Mouse (Mus musculus) activated CD4-positive, CD25-positive, alpha-beta regulatory T cell, adult 4 months (primary cell): ENCODE data around the gene Amhr2. TPM values are rescaled to one million over a fixed set of nuclear protein-coding genes. Genes with fewer than 3 reads are reported as not detected.

Experiments
- ATAC-seq: one replicate; pipeline ENCODE4 v1.8.0; 2017
- polyA plus RNA-seq, 2 experiments: library from polyadenylated mRNA; unstranded; fragments of 100-300 nt; shearing (Covaris generic); gene quantifications; one replicate each; pipeline ENCODE4 v1.2.1; 2017

Amhr2 gene
- not detected for polyA plus RNA-seq

DNA sequence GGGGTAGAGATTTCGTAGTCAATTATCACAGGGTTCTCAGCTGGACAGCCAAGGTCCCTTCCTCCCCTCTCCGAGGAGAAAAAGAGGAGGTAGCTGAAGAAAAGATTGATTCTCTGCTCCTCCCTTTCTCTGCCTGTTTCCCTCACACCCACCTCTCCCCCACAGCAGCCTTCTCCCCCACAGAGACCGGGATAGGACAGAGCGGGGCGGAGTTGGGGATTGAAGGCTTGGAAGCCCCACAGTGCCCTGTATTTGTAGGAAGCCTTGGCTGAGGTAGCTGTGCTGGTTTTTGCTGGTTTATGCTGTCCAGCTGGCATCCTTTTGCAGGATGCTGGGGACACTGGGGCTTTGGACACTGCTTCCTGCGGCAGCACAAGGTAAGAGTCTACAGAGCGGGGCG lies at the start of gene Amhr2:
TSS of gene Amhr2 (plus strand) at position 222 of the 400 bp plus-strand sequence.
- no peak for ATAC-seq

GRCm38 (mm10) chr15:102398629-102399028 lies 46.5 kb upstream of the Amhr2 start:
- ATAC-seq = no peak

GRCm38 (mm10) chr15:102399229-102400221 lies 45.6 kb upstream of the Amhr2 start:
- peak; percentile 77 for ATAC-seq

- no peak for ATAC-seq
Measured at GRCm38 (mm10) chr15:102400476-102401045, 44.6 kb upstream of the Amhr2 start.

DNA sequence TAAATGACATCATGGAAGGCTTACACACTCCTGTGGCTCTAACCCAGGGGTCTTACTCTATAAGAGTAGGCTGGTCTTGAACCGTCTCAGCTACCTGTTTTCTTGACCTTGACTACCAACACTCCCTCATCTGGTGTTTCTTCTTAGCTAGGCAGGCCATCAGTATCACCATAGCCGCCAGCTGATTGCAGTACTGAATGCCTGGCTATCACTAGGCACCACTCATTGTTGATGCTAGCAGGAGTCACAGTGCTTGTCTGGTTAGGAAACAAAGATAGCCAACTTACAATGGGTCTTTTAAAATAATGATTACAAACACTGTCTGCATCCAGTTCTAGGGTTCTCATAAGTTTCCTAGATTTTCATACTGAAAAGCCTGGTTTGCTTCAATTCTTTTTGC lies 43.9 kb upstream of the Amhr2 start:
- no peak for ATAC-seq

- no peak for ATAC-seq
Measured at GRCm38 (mm10) chr15:102402210-102402609, 43.0 kb upstream of the Amhr2 start.

DNA sequence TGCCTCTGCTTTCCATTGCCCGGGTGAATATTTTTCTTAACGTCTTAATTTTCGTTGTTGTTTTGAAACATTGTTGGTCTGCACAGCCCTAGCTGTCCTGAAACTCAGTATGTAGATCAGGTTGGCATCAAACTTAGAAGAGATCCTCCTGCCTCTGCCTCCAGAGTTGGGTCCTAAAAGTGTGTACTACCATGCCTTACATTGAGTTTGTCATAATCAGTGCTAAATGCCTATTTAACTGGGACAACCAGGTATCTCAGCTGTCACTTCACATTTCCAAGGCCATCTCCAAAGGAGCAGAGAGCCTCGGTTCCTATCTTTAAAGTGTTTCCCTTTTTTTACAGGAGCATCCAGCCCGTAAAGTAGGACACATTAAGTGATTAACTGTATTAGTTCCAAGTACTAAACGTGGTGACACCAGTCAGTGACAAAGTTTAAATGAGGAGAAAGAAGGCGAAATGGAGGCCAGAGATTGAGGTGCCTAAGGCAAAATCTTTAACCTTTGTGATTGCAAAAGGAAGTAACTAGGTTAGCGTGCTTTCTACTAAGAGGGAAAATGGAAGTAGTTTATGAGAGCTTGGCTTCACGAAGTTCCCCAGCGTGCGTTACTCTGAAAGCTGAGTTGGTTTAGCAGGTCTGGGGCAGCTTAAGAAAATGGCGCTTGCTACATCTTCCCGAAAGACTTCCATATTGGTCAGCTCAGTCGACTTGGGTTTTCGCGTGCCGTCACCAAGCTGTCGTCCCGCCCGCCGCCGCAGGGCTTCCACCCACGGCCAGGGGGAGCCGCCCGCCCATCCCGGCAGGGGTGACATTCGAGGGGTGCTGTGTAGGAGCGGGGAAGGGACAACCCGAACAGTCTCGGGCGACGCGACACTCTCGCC lies 40.3 kb upstream of the Amhr2 start:
- ATAC-seq = peak; percentile 23

- peak; percentile 83 for ATAC-seq
Measured at GRCm38 (mm10) chr15:102405489-102406195, 39.5 kb upstream of the Amhr2 start, which contains the start of gene Sp1. Sp1 (plus strand) TSS chr15:102406143.

GRCm38 (mm10) chr15:102406196-102406911 lies 38.8 kb upstream of the Amhr2 start:
- ATAC-seq = no peak

DNA sequence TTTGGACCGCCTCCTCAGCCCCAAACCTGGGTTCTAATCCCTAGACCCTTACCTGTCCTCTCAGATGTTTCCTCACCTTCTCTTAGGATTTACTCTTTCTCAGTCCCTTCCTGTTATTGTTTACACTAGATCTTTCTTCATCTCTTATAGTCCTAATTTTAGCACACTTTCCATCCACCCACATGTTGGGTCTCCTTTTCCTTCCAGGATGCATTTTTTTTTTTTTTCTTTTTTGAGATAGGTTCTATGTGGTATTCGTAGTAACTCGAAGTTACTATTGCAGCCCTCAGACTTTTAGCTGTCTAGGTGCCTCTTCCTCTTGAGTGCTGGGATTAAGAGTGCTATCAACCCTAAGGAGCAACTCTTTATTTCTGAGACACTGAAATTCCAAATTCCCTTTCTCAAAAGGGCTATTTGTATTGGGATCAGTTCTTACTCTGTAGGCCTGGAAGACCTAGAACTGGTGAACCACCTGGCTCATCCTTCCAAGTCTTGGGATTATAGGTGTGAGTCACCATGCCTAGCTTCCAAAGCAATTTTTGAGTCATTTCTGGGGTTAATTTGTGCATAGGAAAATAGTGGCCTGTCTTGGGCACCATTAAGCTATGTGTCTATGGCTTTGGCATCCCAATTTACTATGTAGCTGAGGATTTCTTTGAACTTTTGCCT lies 38.1 kb upstream of the Amhr2 start:
- no peak for ATAC-seq

- no peak for ATAC-seq
Measured at GRCm38 (mm10) chr15:102407681-102408557, 37.2 kb upstream of the Amhr2 start.

DNA sequence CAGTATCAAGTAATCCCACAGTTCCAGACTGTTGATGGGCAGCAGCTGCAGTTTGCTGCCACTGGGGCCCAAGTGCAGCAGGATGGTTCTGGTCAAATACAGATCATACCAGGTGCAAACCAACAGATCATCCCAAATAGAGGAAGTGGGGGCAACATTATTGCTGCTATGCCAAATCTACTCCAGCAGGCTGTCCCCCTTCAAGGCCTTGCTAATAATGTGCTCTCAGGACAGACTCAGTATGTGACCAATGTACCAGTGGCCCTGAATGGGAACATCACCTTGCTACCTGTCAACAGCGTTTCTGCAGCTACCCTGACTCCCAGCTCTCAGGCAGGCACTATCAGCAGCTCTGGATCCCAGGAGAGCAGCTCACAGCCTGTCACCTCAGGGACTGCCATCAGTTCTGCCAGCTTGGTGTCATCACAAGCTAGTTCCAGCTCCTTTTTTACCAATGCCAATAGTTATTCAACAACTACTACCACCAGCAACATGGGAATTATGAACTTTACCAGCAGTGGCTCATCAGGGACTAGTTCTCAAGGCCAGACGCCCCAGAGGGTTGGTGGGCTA lies 36.5 kb upstream of the Amhr2 start:
- ATAC-seq = no peak

DNA sequence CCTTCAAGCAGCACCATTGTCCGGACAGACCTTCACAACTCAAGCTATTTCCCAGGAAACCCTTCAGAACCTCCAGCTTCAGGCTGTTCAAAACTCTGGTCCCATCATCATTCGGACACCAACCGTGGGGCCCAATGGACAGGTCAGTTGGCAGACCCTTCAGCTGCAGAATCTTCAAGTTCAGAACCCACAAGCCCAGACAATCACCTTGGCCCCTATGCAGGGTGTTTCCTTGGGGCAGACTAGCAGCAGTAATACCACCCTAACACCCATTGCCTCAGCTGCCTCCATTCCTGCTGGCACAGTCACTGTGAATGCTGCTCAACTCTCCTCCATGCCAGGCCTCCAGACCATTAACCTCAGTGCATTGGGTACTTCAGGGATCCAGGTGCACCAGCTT lies 35.9 kb upstream of the Amhr2 start:
- no peak for ATAC-seq

GRCm38 (mm10) chr15:102411077-102411476 lies 34.1 kb upstream of the Amhr2 start:
- no peak for ATAC-seq

GRCm38 (mm10) chr15:102413687-102414086 lies 31.5 kb upstream of the Amhr2 start:
- no peak for ATAC-seq

DNA sequence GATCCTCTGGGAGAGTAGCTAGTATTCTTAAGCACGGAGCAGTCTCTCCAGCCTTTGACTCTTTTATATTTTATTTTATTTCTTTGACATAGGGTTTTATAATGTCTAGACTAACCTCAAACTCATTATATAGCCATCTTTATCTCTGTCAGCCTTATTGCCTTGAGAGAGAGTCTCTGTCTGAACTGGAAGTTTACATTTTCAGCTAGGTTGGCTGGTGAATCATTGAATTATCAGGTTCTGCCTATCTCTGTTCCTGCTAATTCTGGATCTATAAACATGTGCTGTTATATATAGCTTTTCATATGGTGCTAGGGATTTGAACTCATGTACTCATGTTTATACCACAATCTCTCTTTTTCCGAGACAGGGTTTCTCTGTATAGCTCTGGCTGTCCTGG lies 27.6 kb upstream of the Amhr2 start:
- ATAC-seq = no peak

- no peak for ATAC-seq
Measured at GRCm38 (mm10) chr15:102420986-102421385, 24.2 kb upstream of the Amhr2 start.

DNA sequence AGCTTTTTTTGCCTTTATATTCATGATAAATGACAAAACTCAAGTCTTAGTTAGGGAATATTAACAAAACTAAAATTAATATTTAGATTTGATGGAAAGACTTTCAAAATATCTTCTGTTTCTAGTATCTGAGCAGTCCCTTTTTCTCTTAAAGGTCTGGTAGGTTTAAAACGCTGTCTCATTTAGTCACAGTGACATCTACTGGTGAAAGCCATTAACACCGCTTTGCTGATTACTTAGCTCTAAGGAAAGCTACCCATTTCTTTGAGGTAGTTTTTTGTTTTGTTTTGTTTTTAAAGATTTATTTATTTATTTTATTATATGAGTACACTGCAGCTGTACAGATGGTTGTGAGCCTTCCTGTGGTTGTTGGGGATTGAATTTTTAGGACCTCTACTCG lies 23.7 kb upstream of the Amhr2 start:
- ATAC-seq = peak; percentile 65

GRCm38 (mm10) chr15:102423602-102424240 lies 21.4 kb upstream of the Amhr2 start:
- no peak for ATAC-seq
